Mouse (Mus musculus): ENCODE measurements around the gene Gm14295.
"Not testable (repeated sequence)": the region's sequence is repeated elsewhere in the genome, so short reads cannot be mapped to it uniquely, and the experiment has no call there.

GRCm38 (mm10) chr2:176830840-176831239 is 32.4 kb downstream of the Gm14295 start, which contains the start of gene Gm14408:
- not testable (repeated sequence) for TF ChIP-seq GATA1, TAL1 (IDR thresholded peaks at IDR 0.05; ENCODE audit: low read length)
